Mouse (Mus musculus) lung, embryonic 14.5 days (tissue): ENCODE measurements around the gene Usp25. TPM values are rescaled to one million over a fixed set of nuclear protein-coding genes. Genes with fewer than 3 reads are reported as not detected.

Experiments used
- ATAC-seq: fragments of 200-750 bp; cut with Nextera tagmentation; 2 replicates; pipeline ENCODE4 v1.8.0; 2017; ENCODE audit warnings: mild to moderate bottlenecking, moderate TSS enrichment, moderate library complexity; ENCODE audit not compliant: insufficient read depth
- DNase-seq: peaks from one replicate; pipeline ENCODE4 v3.0.0-alpha.2; 2015
- H3K27ac ChIP-seq: fragments of 300-500 bp; sonication (generic); 2 replicates; pipeline ENCODE4 v1.5.1; 2014; ENCODE audit warnings: low read depth, mild to moderate bottlenecking, moderate library complexity
- H3K27me3 ChIP-seq: fragments of 300-500 bp; sonication (generic); 2 replicates; pipeline ENCODE4 v1.6.1; 2014; ENCODE audit warnings: low read length, control low read depth; ENCODE audit not compliant: insufficient read depth
- H3K36me3 ChIP-seq: fragments of 300-500 bp; sonication (generic); 2 replicates; pipeline ENCODE4 v1.6.1; 2014; ENCODE audit warnings: control low read depth; ENCODE audit not compliant: insufficient read depth
- H3K4me1 ChIP-seq: fragments of 300-500 bp; sonication (generic); 2 replicates; pipeline ENCODE4 v1.6.1; 2014; ENCODE audit warnings: antibody characterized with exemption, control low read depth; ENCODE audit not compliant: insufficient read depth
- H3K4me2 ChIP-seq: fragments of 300-500 bp; sonication (generic); 2 replicates; pipeline ENCODE4 v1.6.1; 2014; ENCODE audit warnings: mild to moderate bottlenecking
- H3K4me3 ChIP-seq: fragments of 300-500 bp; sonication (generic); 2 replicates; pipeline ENCODE4 v1.5.1; 2014; ENCODE audit warnings: low read depth, low read length
- H3K9ac ChIP-seq: fragments of 300-500 bp; sonication (generic); 2 replicates; pipeline ENCODE4 v1.6.1; 2014
- H3K9me3 ChIP-seq: fragments of 300-500 bp; sonication (generic); 2 replicates; pipeline ENCODE4 v1.6.1; 2016; ENCODE audit warnings: low read depth, low read length, control low read depth
- CTCF ChIP-seq: IDR thresholded peaks from 2 replicates; pipeline ENCODE4 v1.5.1; 2016; ENCODE audit warnings: antibody characterized with exemption, low read depth
- WGBS: fragments of 180-500 bp; shearing (Covaris S2); extraction: QIAGEN DNeasy Blood & Tissue Kit; methylation state at CpG from one replicate; pipeline ENCODE4 v1.1.7; 2014; 5-methylcytosine and 5-hydroxymethylcytosine counted together
- polyA plus RNA-seq: library from polyadenylated mRNA; unstranded; fragments of >200 nt; fragmentation: Nextera tagmentation; extraction: Ambion mirVana; gene quantifications from 2 replicates; pipeline ENCODE4 v1.2.1, GENCODE M21; 2014

Gene Usp25
- polyA plus RNA-seq, 1 experiment from 2014 or later = 25.8 TPM

- ATAC-seq = no peak
- no peak for TF ChIP-seq CTCF
- peak; percentile 30 for DNase-seq
- H3K9me3 ChIP-seq = no peaks in the 10 kb centered on the region
- H3K27ac ChIP-seq = no peak overlapping the region
- no peaks in the 10 kb centered on the region for H3K4me1 ChIP-seq
- WGBS = 75% methylated on average over 5 of the region's 5 CpGs
- no peaks in the 10 kb centered on the region for H3K27me3 ChIP-seq
- H3K4me3 ChIP-seq = no peak overlapping the region
- no peak overlapping the region for H3K4me2 ChIP-seq
- peaks cover 23% of the 10 kb centered on the region for H3K36me3 ChIP-seq
- H3K9ac ChIP-seq = no peak overlapping the region
These were observed 28.1 kb downstream of the Usp25 start for GRCm38 (mm10) chr16:77041573-77041972.

- H3K4me3 ChIP-seq = no peak overlapping the region
- H3K4me1 ChIP-seq = no peaks in the 10 kb centered on the region
- no peak overlapping the region for H3K27ac ChIP-seq
- H3K4me2 ChIP-seq = no peak overlapping the region
- DNase-seq = no peak
- no peaks in the 10 kb centered on the region for H3K27me3 ChIP-seq
- no peak for ATAC-seq
- WGBS = 90% methylated on average over 5 of the region's 5 CpGs
- TF ChIP-seq CTCF = no peak
- H3K36me3 ChIP-seq = peaks cover 15% of the 10 kb centered on the region; the same call in 1 of the 2 replicates
- H3K9ac ChIP-seq = no peak overlapping the region
- no peaks in the 10 kb centered on the region for H3K9me3 ChIP-seq
These were observed 30.0 kb downstream of the Usp25 start for GRCm38 (mm10) chr16:77043499-77043898.

GRCm38 (mm10) chr16:77054184-77054583, 40.7 kb downstream of the Usp25 start:
- peaks cover 31% of the 10 kb centered on the region for H3K36me3 ChIP-seq
- WGBS = 88% methylated on average over 2 of the region's 2 CpGs

GRCm38 (mm10) chr16:77055519-77056159, 42.1 kb downstream of the Usp25 start:
- no peak overlapping the region for H3K27ac ChIP-seq

More at GRCm38 (mm10) chr16:77054184-77054583, 40.7 kb downstream of the Usp25 start:
- no peak overlapping the region for H3K9ac ChIP-seq
- H3K4me1 ChIP-seq = no peaks in the 10 kb centered on the region
- no peaks in the 10 kb centered on the region for H3K9me3 ChIP-seq
- TF ChIP-seq CTCF = no peak
- H3K4me3 ChIP-seq = no peak overlapping the region
- H3K4me2 ChIP-seq = no peak overlapping the region
- H3K27me3 ChIP-seq = no peaks in the 10 kb centered on the region
- H3K27ac ChIP-seq = no peak overlapping the region
- DNase-seq (no peak), ATAC-seq (no peak)

GRCm38 (mm10) chr16:77056160-77056520, 42.6 kb downstream of the Usp25 start:
- Histone ChIP-seq H3K4me3 (no peak overlapping the region), H3K36me3 (peaks cover 21% of the 10 kb centered on the region), H3K9me3 (no peaks in the 10 kb centered on the region), H3K27ac (no peak overlapping the region), H3K9ac (no peak overlapping the region), H3K27me3 (no peaks in the 10 kb centered on the region), H3K4me1 (no peaks in the 10 kb centered on the region), H3K4me2 (no peak overlapping the region)
- TF ChIP-seq CTCF = no peak
- ATAC-seq (no peak), DNase-seq (no peak)
- WGBS = 61% methylated on average over 8 of the region's 8 CpGs

More at GRCm38 (mm10) chr16:77055519-77056159, 42.1 kb downstream of the Usp25 start:
- no peaks in the 10 kb centered on the region for H3K27me3 ChIP-seq
- TF ChIP-seq CTCF = no peak
- H3K4me3 ChIP-seq = no peak overlapping the region
- ATAC-seq (no peak), DNase-seq (no peak)
- H3K36me3 ChIP-seq = peaks cover 23% of the 10 kb centered on the region
- no peak overlapping the region for H3K9ac ChIP-seq
- H3K4me1 ChIP-seq = no peaks in the 10 kb centered on the region
- 65% methylated on average over 8 of the region's 8 CpGs for WGBS
- H3K9me3 ChIP-seq = no peaks in the 10 kb centered on the region
- no peak overlapping the region for H3K4me2 ChIP-seq

- ATAC-seq (no peak), DNase-seq (no peak)
- Histone ChIP-seq H3K4me2 (no peak overlapping the region), H3K27me3 (no peaks in the 10 kb centered on the region), H3K4me1 (no peaks in the 10 kb centered on the region), H3K9ac (no peak overlapping the region), H3K27ac (no peak overlapping the region), H3K9me3 (no peaks in the 10 kb centered on the region), H3K4me3 (no peak overlapping the region), H3K36me3 (peaks cover 19% of the 10 kb centered on the region)
- WGBS = 88% methylated on average over 6 of the region's 6 CpGs
- TF ChIP-seq CTCF = no peak
These were observed 45.1 kb downstream of the Usp25 start for GRCm38 (mm10) chr16:77058567-77058966.

GRCm38 (mm10) chr16:77060166-77060565, 46.7 kb downstream of the Usp25 start:
- 83% methylated on average over 8 of the region's 8 CpGs for WGBS
- Histone ChIP-seq H3K27ac (no peak overlapping the region), H3K27me3 (no peaks in the 10 kb centered on the region), H3K4me2 (no peak overlapping the region), H3K4me3 (no peak overlapping the region), H3K9me3 (no peaks in the 10 kb centered on the region), H3K9ac (no peak overlapping the region), H3K4me1 (no peaks in the 10 kb centered on the region), H3K36me3 (peaks cover 28% of the 10 kb centered on the region)
- DNase-seq (no peak), ATAC-seq (peak; percentile 62; the same call in 1 of the 2 replicates)
- no peak for TF ChIP-seq CTCF
